Mouse (Mus musculus) c-Kit-positive CD71-negative TER-119-negative erythroid progenitor cells, embryonic 14.5 days (primary cell): ENCODE results near the gene Gnaq.
"Not testable (repeated sequence)": the region's sequence is repeated elsewhere in the genome, so short reads cannot be mapped to it uniquely, and the experiment has no call there.

Source experiments
- DNase-seq: peaks from one replicate; pipeline ENCODE4 v3.0.0-alpha.2; 2013; ENCODE audit warnings: low read depth

Gene Gnaq

DNA sequence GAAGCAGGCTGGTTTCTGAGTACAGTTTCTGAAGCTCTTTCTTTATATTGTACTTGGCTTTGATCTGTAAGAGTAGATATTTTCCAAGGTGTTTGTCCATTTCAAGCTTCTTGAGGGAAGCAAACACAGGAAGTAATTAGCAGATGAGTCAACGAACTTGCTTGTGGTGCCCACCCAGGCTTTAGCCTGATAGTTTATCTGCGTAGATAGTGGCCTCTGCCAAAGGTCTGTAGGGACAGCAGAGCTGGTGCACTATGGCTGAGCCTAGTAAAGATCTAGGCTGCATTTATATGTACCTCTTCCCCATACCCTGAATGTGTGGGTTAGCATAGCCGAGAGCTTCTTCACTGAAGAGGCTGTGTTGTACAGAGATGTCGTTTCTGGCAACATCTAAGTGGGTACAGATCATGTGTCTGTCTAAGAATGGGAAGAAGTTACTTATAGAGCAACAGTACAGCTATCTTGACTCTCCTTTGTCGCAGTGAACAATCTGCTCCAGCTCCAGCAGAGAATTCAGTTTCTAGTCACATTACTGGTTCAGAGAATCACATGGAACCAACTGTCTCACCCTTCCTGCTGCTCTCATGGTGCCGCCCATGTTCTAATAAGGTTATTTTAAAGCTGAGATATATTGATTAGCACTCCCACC, 127.3 kb downstream of the Gnaq start:
- no peak for DNase-seq

DNA sequence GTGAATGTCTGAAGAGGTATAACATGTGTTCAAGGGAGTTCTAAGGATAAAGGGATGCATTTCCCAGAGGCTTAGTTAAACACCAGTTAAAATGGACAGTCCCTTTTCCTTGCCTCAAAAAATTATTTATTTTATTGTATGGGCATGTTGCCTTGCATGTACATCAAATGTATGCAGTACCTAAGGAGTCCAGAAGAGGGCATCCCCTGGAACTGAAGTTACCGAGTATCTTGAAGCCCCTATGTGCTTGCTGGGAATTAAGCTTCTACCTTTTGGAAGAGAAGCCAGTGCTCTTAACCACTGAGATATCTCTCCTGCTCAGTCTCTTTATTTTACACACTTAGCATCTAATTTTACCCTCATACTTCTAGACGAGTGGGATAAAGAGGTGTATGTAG, 127.8 kb downstream of the Gnaq start:
- DNase-seq = peak; percentile 40

DNA sequence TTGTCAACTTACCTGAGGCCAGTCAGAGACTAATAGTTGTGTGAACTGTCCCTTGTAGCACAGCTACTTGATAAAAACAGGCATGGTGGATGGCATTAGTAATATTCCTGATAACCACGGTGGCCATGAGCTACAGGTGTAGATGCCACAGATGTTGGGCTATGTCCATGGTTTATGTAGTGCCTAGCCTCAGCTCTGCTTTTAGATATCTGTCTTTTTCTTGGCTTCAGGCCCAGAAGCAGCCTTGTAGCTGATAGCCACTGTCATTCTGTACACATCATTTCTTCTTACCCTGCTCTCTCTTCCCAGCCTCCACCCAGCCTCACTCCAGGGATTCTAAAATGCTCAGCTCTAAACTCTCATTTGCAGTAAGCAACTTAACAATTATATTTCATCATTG, 128.3 kb downstream of the Gnaq start:
- no peak for DNase-seq

DNA sequence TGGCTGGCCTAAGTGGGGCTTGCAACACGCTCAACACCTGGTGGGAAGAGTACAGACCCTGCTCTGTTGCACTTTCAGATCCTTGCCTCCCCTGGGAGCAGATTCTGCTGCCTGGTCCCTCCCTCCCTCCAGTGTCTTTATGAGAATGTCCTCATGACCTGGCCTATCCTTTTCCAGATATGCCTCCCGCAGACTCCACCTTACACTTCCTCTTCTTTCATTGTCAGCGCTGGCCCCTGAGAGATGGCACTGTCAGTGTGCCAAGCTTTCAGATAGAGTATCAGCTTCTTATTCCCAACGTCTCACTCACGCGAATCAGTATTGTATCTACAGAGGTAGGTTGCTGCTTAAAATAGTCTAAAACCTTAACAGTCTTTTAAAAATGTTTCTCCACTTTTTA, 129.0 kb downstream of the Gnaq start:
- no peak for DNase-seq

DNA sequence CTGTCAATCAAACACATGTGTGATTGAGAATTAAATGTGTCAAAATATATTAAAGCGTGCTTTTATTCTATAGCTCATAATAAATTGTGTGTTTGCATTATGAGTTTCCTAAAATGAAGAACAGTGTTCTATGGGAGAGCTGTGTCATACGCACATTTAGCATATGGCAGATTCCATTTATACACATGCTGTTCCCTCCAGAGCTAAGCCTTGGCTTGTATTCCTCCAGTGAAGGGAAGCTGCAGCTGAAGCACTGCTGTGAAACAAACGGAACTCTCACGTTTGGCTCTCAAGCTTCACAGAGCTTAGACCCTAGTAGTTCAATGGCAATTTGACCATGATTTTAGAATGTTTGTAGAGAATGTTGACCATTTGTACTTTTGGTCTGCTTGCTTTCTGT, 129.7 kb downstream of the Gnaq start:
- no peak for DNase-seq

DNA sequence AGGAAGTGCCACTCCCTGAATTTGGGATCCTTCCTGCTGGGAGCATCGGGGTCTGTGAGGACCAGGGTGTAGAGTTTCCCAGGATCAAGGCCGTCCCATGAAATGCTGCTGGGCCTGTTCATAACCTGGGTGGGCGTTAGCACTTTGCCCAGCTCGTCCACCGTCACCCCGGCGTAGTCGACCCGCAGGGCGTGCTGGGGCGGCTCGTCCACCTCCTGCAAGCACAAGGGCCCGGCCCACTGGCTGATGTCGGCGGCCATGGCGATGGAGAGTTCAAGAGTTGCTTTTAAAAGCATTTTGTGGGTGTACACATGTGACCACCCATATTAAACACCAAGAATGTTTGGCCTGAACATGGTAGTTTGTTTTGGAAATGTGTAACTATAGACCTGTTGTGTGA, 134.7 kb downstream of the Gnaq start:
- DNase-seq = not testable (repeated sequence)

DNA sequence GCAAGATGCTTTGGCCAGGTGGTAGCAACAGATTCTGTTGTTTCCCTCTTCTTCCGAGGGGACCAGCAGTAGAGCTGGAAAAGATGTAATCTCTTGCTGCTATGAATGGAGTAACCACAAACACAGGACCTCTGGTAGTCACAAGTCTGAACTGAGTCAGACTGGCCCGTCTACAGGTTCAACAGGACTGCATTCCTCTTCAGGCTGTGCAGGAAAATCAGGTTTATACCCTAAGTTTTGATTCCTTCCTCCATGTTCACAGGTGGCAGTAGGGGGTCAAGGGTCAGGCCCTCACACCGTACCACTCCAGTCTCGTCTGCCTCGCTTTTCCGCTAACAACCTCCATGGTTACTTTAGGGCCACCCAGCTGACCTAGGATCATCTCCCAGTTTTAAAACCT, 137.6 kb downstream of the Gnaq start:
- no peak for DNase-seq

DNA sequence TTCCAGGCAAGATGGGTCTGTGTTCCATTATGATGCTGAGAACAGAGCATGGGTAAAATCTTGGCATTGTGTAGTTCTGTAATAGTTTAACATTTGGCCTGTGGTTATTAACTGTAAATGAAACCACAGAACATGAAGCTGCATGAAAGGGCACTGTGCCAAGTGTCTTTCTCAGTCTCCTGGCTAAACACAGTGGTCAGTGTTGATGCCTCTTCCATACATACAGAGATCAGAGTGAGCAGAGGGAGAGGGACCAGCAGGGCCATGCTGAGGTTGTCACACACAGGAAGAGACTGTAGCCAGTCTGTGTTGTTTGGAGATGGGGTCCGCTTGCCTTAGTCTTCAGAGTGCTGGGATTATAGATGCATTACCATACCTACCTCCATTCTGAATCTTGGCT, 138.4 kb downstream of the Gnaq start:
- DNase-seq = no peak

DNA sequence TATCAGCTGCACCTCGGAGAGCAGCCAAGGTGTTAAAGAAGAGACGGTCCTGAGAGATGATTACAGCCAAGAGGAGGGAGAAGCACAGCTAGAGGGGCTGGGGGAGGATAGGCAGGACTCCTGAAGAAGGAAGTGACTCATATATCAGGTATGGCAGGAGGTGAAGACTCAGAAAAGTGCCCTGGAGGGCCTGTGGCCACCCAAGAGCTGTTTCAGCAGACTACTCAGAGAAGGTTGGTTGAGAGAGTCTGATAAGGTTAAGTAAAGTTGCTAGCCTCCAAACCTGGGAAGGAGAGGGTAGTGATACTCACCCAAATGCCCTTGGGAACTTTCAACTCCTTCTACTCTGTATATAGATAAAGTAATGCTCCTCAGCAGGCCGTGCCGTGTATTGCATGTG, 140.4 kb downstream of the Gnaq start:
- DNase-seq = no peak

DNA sequence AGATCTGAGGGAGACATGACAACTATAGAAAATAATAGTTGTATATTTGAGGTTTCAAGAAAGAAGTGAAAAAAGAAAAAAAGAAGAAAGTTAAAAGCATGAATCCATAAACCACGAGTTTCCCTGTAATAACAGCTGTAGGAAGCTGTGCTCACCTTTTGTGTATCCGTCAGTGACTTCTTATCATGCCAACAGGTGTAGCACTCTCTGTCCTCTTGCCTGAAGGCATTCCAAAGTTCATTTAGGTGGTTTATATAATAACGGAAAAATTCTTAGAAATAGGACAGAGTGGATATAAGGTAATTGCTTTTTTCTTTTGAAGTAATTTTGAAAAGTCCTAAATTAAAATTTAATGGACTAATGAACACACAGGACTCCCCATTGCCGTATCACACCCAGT, 147.6 kb downstream of the Gnaq start:
- no peak for DNase-seq

DNA sequence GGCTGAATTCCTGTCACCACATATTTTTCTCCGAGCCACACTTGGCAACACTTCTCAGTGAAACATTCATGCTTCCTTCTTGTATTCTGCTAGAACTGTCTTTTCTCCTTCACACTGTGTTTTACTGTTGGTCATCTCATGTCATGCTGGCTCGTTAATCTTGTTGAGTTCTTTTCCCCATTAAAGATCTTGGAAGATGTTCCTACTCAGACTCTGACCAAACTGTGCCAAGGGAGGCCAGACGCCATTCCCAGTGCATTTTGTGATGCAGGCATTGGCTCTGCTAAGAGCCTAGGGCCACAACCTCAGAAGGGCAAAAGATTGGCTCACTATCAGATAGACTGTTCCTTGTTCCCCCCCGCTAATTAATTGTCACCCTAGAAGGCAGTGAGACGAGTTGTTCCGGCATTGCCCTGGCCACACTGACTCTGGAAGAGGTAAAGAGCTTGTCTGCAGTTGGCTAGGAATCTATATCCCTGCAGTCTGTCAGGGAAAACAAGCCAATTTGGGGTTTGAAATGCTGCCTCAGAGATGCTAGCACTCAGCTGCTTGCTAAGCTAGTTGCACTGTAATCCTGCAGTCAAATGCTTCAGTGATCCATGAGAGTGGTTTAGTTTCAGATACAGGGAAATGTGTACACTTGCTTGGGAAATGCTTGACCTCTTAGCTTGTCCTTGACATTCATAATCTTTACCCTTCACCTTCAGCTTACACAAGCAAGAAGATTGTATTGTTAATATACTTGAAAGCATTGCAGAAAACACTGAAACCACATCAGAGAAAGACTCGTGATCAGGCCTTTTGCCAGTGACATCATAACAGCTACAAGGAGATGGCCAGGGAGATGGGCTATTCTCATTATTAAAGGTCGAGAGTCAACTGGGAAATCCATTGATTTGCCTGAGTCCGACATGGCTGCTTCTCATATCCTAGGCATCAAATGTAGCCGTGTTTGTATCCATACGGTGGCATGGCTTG, 152.7 kb downstream of the Gnaq start:
- no peak for DNase-seq

DNA sequence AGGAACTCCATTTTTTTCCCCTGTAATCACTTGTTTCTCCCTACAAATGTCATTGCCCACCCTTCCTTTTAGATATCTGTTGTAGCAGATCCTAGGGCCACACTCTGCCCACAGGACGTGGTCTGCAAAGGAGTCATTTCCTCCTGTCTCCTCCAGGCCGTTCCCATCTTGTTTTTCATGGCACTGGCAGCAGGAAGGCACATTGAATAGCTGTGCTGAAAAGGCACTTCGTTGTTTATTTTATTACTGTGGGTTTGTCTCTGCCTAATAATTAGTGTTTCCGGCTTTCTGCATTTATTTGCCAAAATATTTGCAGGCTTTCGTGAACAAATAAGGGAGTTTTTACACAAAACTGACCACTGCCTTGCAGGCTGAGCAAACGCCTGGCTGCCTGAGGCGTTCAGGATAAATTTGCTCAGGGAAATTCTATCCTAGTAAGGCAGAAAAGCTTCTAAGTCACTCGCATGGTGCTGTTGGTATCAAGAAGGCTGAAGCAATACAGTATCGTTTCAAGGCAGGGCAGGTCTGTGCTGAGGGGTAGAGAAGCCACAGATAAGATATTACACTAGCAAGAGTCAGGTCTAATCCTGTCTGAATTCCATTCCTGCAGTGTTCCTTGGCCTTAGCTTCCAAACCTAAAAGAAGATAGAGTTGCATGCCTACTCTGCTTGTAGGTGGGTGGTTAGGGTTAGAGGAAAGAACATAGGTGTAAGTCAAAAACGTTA, 154.0 kb downstream of the Gnaq start:
- DNase-seq = no peak

DNA sequence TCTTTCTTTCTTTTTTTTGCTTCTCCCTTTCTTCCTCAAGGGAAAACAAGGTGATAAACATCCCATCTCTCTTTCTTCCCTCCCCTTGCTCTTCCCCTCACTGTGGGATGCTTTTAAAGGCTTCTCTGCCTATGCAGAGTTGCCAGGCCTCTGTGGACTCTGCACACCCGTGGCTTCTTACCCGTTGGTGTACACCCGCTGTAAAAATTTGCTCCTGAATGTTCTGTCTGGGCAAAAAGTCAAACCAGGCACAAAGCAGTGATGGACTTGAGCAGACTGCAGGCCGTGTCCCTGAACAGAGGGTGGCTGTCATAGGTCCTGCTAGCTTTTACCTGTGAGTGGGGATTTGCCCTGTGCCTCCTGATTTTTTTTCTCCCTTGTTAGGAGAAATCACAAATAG, 154.7 kb downstream of the Gnaq start:
- DNase-seq = no peak

DNA sequence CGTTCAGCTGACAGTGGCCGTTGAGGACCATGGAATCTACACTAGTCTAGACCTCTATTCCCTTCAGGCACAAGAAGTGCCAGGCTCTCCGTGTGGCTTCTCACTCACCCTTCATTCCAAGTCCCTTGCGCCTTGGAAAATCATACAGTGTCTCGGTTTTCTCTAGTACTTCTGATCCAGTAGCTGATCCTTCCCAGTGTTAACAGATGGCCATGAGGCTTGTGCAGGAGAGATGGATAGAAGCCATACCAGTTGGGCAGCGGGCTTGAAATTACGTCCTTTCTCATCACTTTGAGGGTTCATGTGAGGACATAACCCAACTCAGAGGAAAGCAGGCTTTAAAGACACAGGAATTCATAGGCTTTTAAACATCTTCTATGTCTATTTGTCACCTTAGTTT, 155.3 kb downstream of the Gnaq start:
- no peak for DNase-seq

DNA sequence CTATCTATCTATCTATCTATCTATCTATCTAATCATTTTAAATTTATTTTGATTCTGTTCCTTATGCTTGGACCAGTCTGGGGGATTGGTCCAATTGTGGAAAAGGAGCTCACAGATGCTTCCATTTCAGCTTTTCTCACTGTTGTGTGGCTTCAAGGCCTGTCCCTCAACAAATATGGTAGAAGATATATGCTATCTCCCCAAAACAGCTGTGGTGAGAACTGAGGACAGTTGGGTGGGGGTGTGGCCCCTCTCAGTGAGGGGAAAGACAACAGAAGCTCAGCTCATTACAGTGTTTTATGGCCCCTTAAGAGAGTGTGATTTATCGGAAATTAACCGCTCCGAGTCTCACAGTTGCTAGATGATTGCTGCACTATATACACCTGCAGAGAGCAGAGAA, 158.5 kb downstream of the Gnaq start:
- DNase-seq = no peak

DNA sequence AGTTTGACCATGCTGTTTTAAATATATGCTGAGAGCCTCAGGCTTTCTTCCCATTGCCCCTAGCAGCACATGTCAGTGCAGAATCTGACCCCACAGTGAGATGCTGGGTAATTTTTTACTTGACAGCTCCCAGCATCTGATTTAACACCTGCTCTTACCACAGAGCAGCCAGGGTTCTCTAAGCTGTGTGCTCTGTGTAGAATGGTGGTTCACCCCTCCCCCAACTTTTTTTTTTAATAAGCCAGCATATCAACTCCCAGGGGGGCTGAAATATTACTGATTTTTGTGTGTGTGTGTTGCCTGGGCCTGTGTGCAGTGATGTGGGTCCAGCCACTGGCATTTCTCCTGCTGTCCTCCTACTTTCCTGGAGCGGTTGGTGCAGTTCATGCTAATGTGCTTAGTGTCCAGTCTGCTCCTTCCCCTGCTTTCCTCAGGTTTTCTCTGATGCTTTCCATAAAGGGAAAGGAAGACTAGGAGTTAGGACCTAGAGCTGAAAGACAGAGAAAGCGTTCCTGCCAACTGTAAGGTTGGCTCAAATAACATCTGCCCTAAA, 159.5 kb downstream of the Gnaq start:
- no peak for DNase-seq

DNA sequence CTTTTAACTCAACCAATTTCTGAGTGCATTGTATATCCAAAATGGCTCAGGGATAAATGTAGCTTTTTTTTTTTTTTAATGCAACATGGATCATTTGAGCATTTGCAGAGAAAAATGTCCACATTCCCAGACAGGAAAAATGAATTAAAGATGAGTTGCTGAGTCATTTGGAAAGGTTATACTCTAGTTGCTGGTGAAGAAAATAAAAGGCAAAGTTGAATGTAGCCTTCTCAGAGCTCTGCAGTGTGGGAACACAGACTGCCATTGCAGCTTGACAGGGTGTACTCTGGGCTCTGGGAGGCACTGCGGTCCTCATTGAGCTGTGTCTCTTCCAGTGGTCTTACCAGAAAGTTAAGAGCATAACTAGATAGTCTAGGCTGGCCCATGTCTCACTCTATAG, 160.3 kb downstream of the Gnaq start:
- DNase-seq = no peak

DNA sequence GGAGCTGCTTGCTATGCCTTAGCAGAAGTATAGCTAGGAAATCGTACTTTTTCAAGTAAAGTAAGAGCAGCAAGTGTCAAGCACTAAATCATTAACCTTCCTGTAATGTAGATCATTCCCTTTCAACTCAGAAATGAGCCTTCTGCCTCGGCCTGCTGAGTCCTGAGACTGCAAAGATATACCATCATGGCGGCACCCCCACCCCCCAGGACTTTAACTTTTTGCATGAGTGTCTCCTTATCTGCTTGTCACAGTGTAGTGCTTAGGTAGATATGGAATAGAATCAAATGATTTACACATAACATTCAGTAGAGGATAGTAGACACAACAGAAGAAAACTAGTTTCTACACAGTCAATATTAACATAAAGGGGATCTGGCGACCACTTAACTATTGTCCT, 167.8 kb downstream of the Gnaq start:
- no peak for DNase-seq

DNA sequence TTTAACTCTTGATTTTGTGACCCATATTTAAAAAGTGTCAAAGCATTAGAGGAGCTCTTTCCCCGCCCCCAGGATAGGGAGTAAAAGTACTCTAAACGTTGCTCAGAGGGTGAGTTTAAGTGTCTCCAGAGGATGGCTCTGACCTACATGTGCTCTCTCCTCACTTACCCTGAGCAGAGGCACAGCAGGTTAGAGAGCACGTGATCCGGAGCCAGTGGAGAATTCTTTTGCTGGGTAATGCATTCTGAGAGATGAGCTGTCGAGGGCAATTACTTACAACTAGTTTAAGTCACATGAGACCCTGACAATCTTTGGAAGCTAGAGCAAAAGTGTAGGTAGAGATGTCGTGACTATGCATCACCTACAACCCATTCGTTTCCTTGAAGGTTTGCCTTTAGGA, 168.7 kb downstream of the Gnaq start:
- no peak for DNase-seq

DNA sequence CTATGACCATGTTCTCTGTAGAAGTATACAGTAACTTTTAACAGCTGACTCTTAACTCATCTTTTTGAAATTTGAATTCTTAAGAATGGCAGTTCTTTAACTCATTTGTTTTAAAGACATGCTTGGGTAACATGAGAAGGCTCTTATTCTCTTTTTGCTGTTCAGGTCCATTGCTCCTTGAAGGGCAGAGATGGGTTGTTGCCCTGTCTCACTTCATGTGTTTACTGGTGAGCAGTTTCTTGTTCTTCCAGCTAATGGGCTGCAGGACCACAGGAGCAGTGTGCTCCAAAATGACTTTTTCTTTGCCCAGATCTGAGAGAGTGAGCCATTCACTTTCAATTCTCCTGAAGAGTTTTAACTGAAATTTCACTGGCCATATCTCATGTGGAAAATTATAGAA, 176.4 kb downstream of the Gnaq start:
- no peak for DNase-seq

DNA sequence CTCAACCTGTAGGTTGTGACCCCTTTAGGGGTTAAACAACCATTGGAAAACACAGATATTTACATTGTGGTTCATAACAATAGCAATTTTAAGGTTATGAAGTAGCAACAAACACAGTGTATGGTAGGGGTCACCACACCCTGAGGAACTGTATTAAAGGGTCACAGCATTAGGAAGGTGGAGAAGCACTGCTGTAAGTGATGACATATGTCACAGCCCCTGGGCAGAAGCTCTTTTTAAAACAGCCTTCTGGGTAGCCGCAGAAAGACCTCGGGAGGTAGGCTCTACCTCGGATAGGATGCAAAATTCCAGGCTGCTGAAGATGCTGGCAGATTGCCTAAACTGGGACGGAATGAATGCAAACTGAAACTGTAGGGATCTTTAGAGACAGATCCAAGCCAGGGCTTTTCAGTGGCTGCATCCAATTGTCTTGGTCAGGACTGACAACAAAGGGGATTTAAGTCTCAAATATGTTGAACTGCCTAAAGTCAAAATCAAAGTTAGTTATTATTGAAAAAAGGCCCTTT, 181.7 kb downstream of the Gnaq start:
- no peak for DNase-seq

DNA sequence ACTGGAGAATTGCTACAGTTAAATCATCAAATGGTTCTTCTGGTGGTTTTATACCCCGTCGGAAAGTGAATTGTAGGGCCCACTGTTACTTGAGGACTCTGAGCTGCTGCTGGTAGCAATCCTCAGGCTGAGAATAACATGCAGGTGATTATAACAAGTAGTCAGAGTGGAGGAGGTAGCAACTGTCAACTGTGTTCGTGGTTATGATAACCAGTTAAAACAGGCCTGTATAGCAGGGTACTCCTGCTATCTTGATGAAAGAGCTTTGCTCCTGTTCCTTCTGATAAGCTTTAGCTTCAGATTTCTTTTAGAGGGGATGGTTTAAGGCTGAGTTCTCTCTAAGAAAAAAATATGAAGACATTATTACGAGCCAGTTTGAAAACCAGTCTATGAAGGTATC, 182.9 kb downstream of the Gnaq start:
- DNase-seq = no peak
